Mouse (Mus musculus): ENCODE data around the gene Armc5. TPM values are rescaled to one million over a fixed set of nuclear protein-coding genes. Genes with fewer than 3 reads are reported as not detected.

The Armc5 gene
- total RNA-seq, 4 experiments from 2014 or later = 7.3 to 11.0 (median 8.7) TPM

DNA sequence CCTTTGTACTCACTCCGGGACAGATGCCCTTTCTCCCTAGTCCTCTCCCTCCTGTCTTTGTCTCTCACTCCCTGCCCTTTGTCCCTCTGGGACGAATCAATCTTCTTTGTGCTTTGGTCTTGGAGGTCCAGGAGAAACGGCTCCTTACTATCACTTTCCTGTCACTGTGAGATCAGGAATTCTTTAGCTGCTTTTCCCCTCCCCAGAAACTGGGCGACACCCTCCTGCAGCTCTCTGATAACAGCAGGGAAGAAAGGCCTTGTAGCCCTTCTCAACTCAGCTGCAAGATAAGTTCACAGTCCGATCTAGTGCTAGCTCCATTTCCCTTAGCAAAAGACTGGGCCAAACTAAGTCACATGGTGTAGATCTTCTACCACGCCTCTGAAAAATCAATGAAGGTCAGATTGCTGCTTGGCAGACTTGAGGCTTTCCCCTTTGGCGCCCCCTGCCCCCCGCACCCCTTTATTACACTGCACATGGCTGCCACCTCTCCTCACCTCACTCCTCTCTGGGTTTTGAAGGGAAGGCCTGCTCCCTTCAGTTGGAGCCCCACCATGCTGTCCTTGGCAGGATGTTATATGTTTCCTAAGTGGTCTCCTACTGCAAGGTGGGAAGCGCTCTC, 51.9 kb downstream of the Armc5 start:
- no peak for DNase-seq (ENCODE audit: low spot score in 2 of 2)

Small RNA genes lying within 50 kb of the gene (microRNA-seq; reads per million reads assigned to microRNA genes)
- not detected for gene Mir3103

Other genes starting within 250 kb of the Armc5 start
- under 1 TPM in 3 of 4 experiments, not detected in 1; 0.21 to 0.75 (median 0.43) TPM for gene Pycard, start 243.5 kb upstream of the Armc5 start, total RNA-seq (2022)
- gene Trim72, start 233.4 kb upstream of the Armc5 start, total RNA-seq (2022) = 100 to 1,000 TPM; 204 to 246 (median 223) TPM
- 1 to 10 TPM in 2 of 4 experiments, under 1 TPM in 2; 0.60 to 3.1 (median 1.1) TPM for gene Itgam, start 174.7 kb upstream of the Armc5 start, total RNA-seq (2022)
- gene Gm49368, start 174.7 kb upstream of the Armc5 start, total RNA-seq (2022) = not detected
- under 1 TPM in 2 of 4 experiments, not detected in 2; 0.07 to 0.18 TPM for gene Itgax, start 107.8 kb upstream of the Armc5 start, total RNA-seq (2022)
- under 1 TPM in 1 of 4 experiments, not detected in 3; 0.10 TPM for gene Itgad, start 83.0 kb upstream of the Armc5 start, total RNA-seq (2022)
- gene Cox6a2, start 31.0 kb upstream of the Armc5 start, total RNA-seq (2022) = 1,000 to 10,000 TPM; 1,058 to 1,573 (median 1,397) TPM
- 1 to 10 TPM; 1.7 to 3.0 (median 1.9) TPM for gene 9130023H24Rik, start 689 bp downstream of the Armc5 start, total RNA-seq (2022)
- 1 to 10 TPM; 3.3 to 4.1 (median 3.6) TPM for gene Tgfb1i1, start 9.5 kb downstream of the Armc5 start, total RNA-seq (2022)
- gene Slc5a2, start 28.3 kb downstream of the Armc5 start, total RNA-seq (2022) = not detected
- 1 to 10 TPM; 2.2 to 2.5 (median 2.3) TPM for gene BC017158, start 60.8 kb downstream of the Armc5 start, total RNA-seq (2022)
- 1 to 10 TPM in 2 of 4 experiments, under 1 TPM in 2; 0.77 to 4.1 (median 1.3) TPM for gene Rgs10, start 181.4 kb downstream of the Armc5 start, total RNA-seq (2022)
- gene Tial1, start 224.4 kb downstream of the Armc5 start, total RNA-seq (2022) = 10 to 100 TPM; 41.1 to 48.7 (median 44.1) TPM

All from gastrocnemius, adult 8-10 months (tissue).